Mouse (Mus musculus) heart, embryonic 13.5 days (tissue): ENCODE results near the gene Kcnj5. TPM values are rescaled to one million over a fixed set of nuclear protein-coding genes. Genes with fewer than 3 reads are reported as not detected.

ENCODE experiments used
- ATAC-seq: fragments of 200-750 bp; cut with Nextera tagmentation; 2 replicates; pipeline ENCODE4 v1.8.0; 2017; ENCODE audit warnings: moderate TSS enrichment; ENCODE audit not compliant: insufficient number of reproducible peaks, low FRiP score, low TSS enrichment; ENCODE audit errors: extremely low read depth
- H3K27ac ChIP-seq: fragments of 300-500 bp; sonication (generic); replicated peaks from 2 replicates; pipeline ENCODE4 v1.5.1; 2015; ENCODE audit warnings: moderate library complexity, mild to moderate bottlenecking, inconsistent platforms
- H3K27me3 ChIP-seq: fragments of 300-500 bp; sonication (generic); replicated peaks from 2 replicates; pipeline ENCODE4 v1.6.1; 2015; ENCODE audit warnings: mild to moderate bottlenecking, inconsistent platforms
- H3K36me3 ChIP-seq: fragments of 300-500 bp; sonication (generic); 2 replicates; pipeline ENCODE4 v1.6.1; 2015; ENCODE audit warnings: mild to moderate bottlenecking, inconsistent platforms
- H3K4me1 ChIP-seq: fragments of 300-500 bp; sonication (generic); 2 replicates; pipeline ENCODE4 v1.6.1; 2015; ENCODE audit warnings: inconsistent platforms
- H3K4me2 ChIP-seq: fragments of 300-500 bp; sonication (generic); 2 replicates; pipeline ENCODE4 v1.6.1; 2015; ENCODE audit warnings: inconsistent platforms, mild to moderate bottlenecking, moderate library complexity
- H3K4me3 ChIP-seq: fragments of 300-500 bp; sonication (generic); 2 replicates; pipeline ENCODE4 v1.5.1; 2015; ENCODE audit warnings: moderate library complexity, mild to moderate bottlenecking, inconsistent platforms
- H3K9ac ChIP-seq: fragments of 300-500 bp; sonication (generic); 2 replicates; pipeline ENCODE4 v1.6.1; 2015; ENCODE audit warnings: inconsistent platforms, mild to moderate bottlenecking, moderate library complexity
- H3K9me3 ChIP-seq: fragments of 300-500 bp; sonication (generic); 2 replicates; pipeline ENCODE4 v1.6.1; 2016; ENCODE audit warnings: inconsistent platforms
- WGBS: fragments of 180-500 bp; shearing (Covaris S2); methylation state at CpG from one replicate; pipeline ENCODE4 v1.1.7; 2015; ENCODE audit warnings: mixed read lengths; 5-methylcytosine and 5-hydroxymethylcytosine counted together
- polyA plus RNA-seq: library from polyadenylated mRNA; unstranded; fragments of >200 nt; fragmentation: Nextera tagmentation; extraction: Ambion mirVana; gene quantifications from 2 replicates; pipeline ENCODE4 v1.2.1, GENCODE M21; 2015

The Kcnj5 gene
- polyA plus RNA-seq, 1 experiment from 2014 or later: 19.8 TPM

DNA sequence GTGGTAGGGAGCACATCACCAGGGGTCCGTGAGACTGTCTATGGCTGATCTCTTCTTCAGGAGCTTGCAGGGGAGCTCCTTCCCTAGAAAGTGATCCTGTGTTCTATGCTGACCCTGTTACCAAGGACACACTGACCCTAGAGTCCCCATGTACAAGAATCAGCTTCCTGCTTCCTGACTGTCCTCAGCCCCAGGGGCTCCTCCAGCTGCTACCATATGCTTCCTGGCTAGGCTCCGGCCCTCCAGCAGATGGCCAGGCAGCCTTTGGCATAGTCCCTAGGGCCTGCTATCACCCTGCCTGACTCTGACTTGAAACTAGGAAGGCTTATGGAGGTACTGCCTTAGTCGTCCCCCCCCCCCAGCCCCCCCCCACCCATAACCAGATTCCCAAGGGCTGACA lies 24.0 kb downstream of the Kcnj5 start:
- Histone ChIP-seq H3K9ac (peak overlapping the region; percentile 14; the same call in 1 of the 2 replicates), H3K9me3 (no peaks in the 10 kb centered on the region), H3K4me1 (peaks cover 51% of the 10 kb centered on the region), H3K27ac (peak overlapping the region; percentile 58; the same call in 1 of the 2 replicates), H3K36me3 (peaks cover 51% of the 10 kb centered on the region), H3K4me3 (no peak overlapping the region), H3K27me3 (no peaks in the 10 kb centered on the region), H3K4me2 (no peak overlapping the region)
- WGBS: 44% methylated on average over 3 of the region's 3 CpGs
- no peak for ATAC-seq

DNA sequence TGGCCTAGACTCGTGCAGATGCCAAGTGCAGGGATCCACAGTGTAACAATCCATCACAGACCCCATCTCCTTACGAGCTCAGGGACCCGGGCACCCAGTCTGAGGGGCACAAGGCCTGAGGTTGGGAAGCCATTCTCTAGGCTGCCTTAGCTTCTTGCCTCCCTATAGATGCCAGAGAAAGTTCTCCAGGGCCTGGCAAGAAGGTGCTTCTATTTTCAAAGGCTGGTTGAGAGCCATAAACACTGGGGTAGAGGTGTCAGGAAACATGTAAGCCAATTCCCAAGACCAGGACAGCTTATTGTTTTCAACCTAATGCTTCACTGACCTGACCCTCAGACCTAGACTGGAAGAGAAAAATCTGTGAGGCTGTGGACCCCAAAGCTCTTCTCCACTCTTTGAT lies 28.2 kb downstream of the Kcnj5 start:
- Histone ChIP-seq H3K4me2 (no peak overlapping the region), H3K4me3 (no peak overlapping the region), H3K9ac (no peak overlapping the region), H3K9me3 (no peaks in the 10 kb centered on the region), H3K27me3 (no peaks in the 10 kb centered on the region), H3K4me1 (peaks cover 66% of the 10 kb centered on the region), H3K36me3 (peaks cover 38% of the 10 kb centered on the region), H3K27ac (no peak overlapping the region)
- WGBS: 87% methylated on average over 3 of the region's 3 CpGs
- ATAC-seq: no peak

DNA sequence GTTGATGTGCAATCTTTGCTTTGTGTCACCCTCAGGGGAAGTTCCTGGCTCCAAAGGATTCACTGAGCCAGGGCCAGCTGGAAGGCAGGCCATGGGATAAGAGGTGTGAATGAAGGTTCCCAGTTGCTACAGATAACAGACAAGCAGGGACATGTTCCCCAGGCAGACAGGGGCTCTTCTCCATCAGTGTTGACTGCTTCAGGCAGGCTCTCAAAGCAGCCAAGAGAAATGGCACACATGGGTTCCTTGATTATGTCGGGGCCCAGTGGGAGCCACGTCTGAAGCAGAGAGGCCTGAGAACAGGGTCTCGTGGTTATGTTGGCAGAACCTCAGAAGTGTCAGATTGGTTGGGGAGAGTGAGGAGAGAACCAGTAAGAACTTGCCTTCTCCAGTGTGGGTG lies 30.1 kb downstream of the Kcnj5 start:
- Histone ChIP-seq H3K27ac (peak overlapping the region; percentile 74), H3K9ac (no peak overlapping the region), H3K4me2 (no peak overlapping the region), H3K9me3 (no peaks in the 10 kb centered on the region), H3K36me3 (peaks cover 32% of the 10 kb centered on the region), H3K4me3 (no peak overlapping the region), H3K4me1 (peaks cover 49% of the 10 kb centered on the region), H3K27me3 (no peaks in the 10 kb centered on the region)
- 9% methylated on average over 3 of the region's 3 CpGs for WGBS
- peak; percentile 32; the same call in 1 of the 2 replicates for ATAC-seq

DNA sequence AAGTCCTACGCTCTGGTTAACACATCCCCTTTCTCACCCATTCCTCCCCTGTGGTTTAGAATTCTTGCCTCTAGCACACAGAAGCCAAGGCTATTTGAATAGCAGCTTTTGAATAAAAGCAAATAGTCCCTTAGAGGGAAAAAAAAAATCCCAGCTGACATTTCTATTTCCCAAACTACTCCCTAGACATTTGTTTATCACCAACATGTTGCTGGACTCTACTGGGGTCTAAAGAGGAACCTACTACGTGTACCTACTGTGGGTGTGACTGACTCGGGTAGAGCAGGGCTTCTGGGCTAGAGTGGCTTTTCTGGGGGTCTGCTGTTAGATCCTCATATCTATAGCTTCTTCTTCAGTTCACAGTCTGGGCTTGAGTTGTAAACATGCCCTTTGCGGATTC lies 31.9 kb downstream of the Kcnj5 start:
- Histone ChIP-seq H3K9me3 (no peaks in the 10 kb centered on the region), H3K27ac (0 out of 2 replicates have a peak overlapping the region, but pooled peaks have one; percentile 2), H3K4me3 (no peak overlapping the region), H3K9ac (0 out of 2 replicates have a peak overlapping the region, but pooled peaks have one; percentile 20), H3K27me3 (no peaks in the 10 kb centered on the region), H3K4me2 (peak overlapping the region; percentile 32; the same call in 1 of the 2 replicates), H3K4me1 (peaks cover 43% of the 10 kb centered on the region), H3K36me3 (peaks cover 21% of the 10 kb centered on the region)
- WGBS: 48% methylated on average over 4 of the region's 4 CpGs
- ATAC-seq: no peak

DNA sequence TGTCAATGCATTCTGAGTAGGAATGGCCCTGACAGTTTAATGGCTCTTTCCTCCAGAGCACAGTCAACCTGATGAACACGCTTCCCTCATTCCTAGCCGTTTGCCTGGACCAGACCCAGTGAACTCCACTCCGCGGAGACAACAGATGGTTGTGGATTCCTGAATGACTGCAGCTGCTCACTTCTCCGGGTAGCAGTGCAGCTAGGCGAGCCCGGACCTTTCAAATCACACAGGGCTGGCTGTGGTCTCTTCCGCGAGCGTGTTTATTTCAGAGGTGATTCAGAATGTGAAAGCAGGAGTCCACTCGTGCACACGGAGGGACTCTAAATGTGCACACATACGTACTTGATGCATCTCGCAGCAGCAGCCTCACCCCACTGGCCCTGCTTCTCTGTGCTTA lies 32.4 kb downstream of the Kcnj5 start:
- no peaks in the 10 kb centered on the region for H3K27me3 ChIP-seq
- ATAC-seq: no peak
- 0 out of 2 replicates have a peak overlapping the region, but pooled peaks have one; percentile 2 for H3K27ac ChIP-seq
- H3K4me2 ChIP-seq: peak overlapping the region; percentile 32; the same call in 1 of the 2 replicates
- H3K4me3 ChIP-seq: no peak overlapping the region
- 45% methylated on average over 14 of the region's 14 CpGs for WGBS
- no peaks in the 10 kb centered on the region for H3K9me3 ChIP-seq
- H3K4me1 ChIP-seq: peaks cover 43% of the 10 kb centered on the region
- peaks cover 17% of the 10 kb centered on the region for H3K36me3 ChIP-seq
- H3K9ac ChIP-seq: 0 out of 2 replicates have a peak overlapping the region, but pooled peaks have one; percentile 20

DNA sequence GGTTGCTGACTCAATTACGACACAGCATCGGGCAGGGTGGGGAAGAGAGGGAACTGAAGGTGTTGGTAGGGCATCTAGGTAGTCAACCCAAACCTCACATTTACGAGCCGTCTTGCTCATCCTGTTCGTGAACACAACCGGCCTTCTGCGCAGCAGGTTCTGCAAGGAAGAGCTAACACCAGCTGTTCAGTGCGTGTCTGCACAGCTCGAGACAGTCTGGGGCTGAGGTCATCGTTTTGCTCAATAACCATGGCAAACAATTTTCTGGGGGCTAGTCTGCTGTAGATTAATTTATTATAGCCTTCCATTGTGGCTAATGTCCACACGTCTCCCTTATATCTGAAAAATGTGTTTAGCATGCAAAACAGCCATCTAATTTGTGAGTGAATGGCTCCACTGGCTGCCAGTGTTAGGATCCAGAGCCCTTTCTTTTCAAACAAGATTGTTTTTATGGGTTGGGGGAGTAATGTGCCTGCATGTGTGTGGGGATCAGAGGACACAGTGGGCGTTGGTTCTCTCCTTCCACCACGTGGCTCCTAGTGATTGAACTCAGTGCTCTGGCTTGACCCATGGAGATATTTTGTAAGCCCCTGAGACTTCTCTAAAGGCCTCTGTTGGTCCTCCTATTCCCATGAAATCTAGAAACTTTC lies 41.5 kb downstream of the Kcnj5 start:
- Histone ChIP-seq H3K36me3 (no peaks in the 10 kb centered on the region), H3K27me3 (no peaks in the 10 kb centered on the region), H3K9me3 (no peaks in the 10 kb centered on the region), H3K4me1 (no peaks in the 10 kb centered on the region), H3K27ac (no peak overlapping the region), H3K9ac (no peak overlapping the region), H3K4me2 (no peak overlapping the region), H3K4me3 (no peak overlapping the region)
- WGBS: 81% methylated on average over 13 of the region's 13 CpGs
- no peak for ATAC-seq

DNA sequence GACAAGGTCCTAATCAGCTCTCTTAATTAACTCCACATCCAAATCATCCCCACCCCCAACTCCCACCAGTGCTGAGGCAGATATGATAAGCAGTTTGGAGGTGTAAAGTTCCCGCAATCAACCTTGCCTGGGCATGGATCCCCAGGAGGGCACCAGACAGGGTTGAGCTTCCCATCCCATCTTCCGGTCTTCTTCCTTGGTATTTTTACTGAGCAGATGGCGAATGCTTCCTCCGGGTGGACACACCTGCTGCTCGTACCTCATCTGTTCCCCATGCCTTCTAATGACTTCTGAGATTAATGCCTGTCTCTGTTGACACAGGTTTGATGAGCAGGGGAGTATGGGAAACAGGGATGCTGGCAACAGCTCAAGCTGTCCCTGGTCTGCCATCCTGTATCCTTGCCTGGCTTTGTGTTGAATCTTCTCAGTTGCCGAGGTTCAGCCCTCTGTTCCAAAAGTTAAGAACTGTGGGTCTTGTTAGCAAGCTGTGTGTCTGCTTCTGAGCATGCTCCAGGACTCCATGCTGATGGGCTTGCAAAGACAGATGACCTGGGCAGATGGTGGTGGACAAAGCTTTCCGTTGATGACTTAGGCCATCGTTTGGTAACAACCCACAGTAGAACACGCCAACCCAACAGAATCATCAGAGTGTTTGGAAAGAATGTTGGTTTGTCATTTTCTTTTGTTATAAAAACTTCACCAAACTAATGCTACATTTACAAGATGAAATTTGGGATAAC lies 48.9 kb downstream of the Kcnj5 start:
- Histone ChIP-seq H3K4me1 (peaks cover 8% of the 10 kb centered on the region), H3K36me3 (no peaks in the 10 kb centered on the region), H3K27me3 (no peaks in the 10 kb centered on the region), H3K4me2 (no peak overlapping the region), H3K27ac (no peak overlapping the region), H3K4me3 (no peak overlapping the region), H3K9ac (no peak overlapping the region), H3K9me3 (no peaks in the 10 kb centered on the region)
- WGBS: 75% methylated on average over 9 of the region's 9 CpGs
- no peak for ATAC-seq

DNA sequence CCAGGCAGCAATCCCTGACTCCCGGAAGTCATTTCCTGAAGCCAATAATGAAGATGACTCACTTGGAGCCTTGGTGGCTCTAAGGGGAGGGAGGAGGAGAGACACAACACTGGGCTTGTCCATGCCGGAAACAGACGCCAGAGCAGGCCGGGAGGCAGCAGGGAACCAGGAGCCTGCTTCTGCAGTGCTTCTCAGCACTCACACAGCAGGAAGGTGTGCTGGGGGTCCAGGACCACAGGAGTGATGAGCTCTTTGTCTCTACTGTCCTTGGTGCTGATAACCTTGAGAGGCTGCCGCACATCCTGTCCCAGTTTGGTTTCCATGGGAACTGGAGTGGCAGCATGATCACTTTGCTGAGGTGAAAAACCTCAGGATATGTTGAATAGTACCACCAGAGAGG lies 51.5 kb downstream of the Kcnj5 start:
- Histone ChIP-seq H3K27ac (no peak overlapping the region), H3K4me1 (peaks cover 8% of the 10 kb centered on the region), H3K9me3 (no peaks in the 10 kb centered on the region), H3K4me2 (no peak overlapping the region), H3K27me3 (no peaks in the 10 kb centered on the region), H3K36me3 (no peaks in the 10 kb centered on the region), H3K4me3 (no peak overlapping the region), H3K9ac (no peak overlapping the region)
- 16% methylated on average over 5 of the region's 5 CpGs for WGBS
- no peak for ATAC-seq

DNA sequence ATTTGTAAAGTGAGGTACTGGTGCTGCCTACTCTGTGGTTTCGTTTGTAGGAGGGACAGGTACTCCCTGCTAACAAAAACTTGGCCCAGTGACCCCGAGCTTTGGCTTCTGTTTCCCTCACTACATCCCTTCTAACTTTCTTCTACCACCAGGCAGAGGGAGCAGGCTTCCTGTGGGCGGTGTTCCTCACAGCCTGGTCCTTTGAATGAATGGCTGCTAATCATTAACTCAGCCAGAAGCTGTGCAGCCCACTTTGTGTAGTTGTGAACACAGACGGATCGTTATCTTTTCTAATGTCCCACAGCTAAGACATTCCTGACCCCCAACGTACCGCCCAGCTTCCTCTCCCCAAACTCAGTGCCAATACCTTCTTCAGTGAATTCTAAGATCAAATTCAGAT lies 52.5 kb downstream of the Kcnj5 start:
- no peak for ATAC-seq
- H3K36me3 ChIP-seq: no peaks in the 10 kb centered on the region
- H3K9me3 ChIP-seq: no peaks in the 10 kb centered on the region
- peaks cover 8% of the 10 kb centered on the region for H3K4me1 ChIP-seq
- no peaks in the 10 kb centered on the region for H3K27me3 ChIP-seq
- no peak overlapping the region for H3K4me2 ChIP-seq
- no peak overlapping the region for H3K27ac ChIP-seq
- H3K9ac ChIP-seq: no peak overlapping the region
- no peak overlapping the region for H3K4me3 ChIP-seq
- WGBS: 46% methylated on average over 7 of the region's 7 CpGs

DNA sequence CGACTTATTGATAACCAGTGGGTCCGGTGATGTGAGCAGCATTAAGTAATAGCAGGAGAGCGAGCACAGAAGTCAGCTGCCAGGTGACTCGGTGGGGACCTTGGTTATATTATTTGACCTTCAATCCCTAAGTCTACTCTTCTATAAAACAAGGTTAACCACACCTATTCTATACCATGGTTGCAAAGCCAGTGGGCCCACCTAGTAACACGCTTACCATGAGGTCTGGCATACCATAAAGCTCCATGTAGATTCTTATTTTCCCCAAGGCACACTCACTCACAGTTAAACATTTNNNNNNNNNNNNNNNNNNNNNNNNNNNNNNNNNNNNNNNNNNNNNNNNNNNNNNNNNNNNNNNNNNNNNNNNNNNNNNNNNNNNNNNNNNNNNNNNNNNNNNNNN lies 60.6 kb downstream of the Kcnj5 start:
- H3K9me3 ChIP-seq: no peaks in the 10 kb centered on the region

DNA sequence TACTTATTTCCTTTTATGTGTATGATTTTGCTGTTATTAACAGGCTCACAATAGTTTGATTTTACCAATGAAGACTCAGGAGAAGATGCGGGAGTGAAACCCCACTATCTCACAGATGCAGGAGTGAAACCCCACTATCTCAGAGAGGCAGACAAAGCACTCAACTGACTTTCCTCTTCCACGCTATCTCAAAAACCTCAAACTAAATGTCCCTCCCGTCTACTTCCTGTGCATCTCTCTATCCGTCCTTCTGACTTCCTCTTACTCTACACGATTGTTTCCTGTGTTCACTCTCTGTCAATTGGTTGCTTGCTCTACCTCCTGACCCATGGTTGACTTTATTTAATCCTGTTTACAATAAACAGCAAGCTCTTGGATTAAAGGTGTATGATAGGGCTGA lies 63.7 kb downstream of the Kcnj5 start:
- no peak for ATAC-seq
- 57% methylated on average over 5 of the region's 5 CpGs for WGBS
- no peaks in the 10 kb centered on the region for H3K27me3 ChIP-seq

More for the DNA sequence above, 60.6 kb downstream of the Kcnj5 start:
- ATAC-seq: no peak
- Histone ChIP-seq H3K4me2 (no peak overlapping the region), H3K27me3 (no peaks in the 10 kb centered on the region), H3K36me3 (no peaks in the 10 kb centered on the region), H3K9ac (no peak overlapping the region), H3K27ac (no peak overlapping the region), H3K4me3 (no peak overlapping the region), H3K4me1 (0 out of 2 replicates have a peak, but pooled peaks cover 6% of the 10 kb centered on the region)
- WGBS: 86% methylated on average over 5 of the region's 5 CpGs

More for the DNA sequence above, 63.7 kb downstream of the Kcnj5 start:
- Histone ChIP-seq H3K4me1 (0 out of 2 replicates have a peak, but pooled peaks cover 6% of the 10 kb centered on the region), H3K9me3 (no peaks in the 10 kb centered on the region), H3K27ac (no peak overlapping the region), H3K4me2 (no peak overlapping the region), H3K9ac (no peak overlapping the region), H3K4me3 (no peak overlapping the region), H3K36me3 (no peaks in the 10 kb centered on the region)
